Comparison of ENCODE assay signal across 7 mouse cellular contexts in genomic region chr10:75032395-75032794, GRCm38 (mm10). TPM values are rescaled to one million over a fixed set of nuclear protein-coding genes. Genes with fewer than 3 reads are reported as not detected.
DNase-seq lines count a peak whose midpoint lies in the region; ATAC-seq and TF ChIP-seq lines count a peak whose summit lies in the region.

Rsph14 (minus strand) TSS chr10:75032586.

- no peak for TF ChIP-seq CTCF in kidney, adult 2 months (conservative IDR thresholded peaks at IDR 0.05; ENCODE audit: insufficient read depth, insufficient read length, low read depth, low read length)
- TF ChIP-seq CTCF in testis, adult 2 months (IDR thresholded peaks at IDR 0.05; ENCODE audit: control insufficient read depth, insufficient read depth, insufficient replicate concordance, low read depth, low read length) = no peak

- no peaks in the 10 kb centered on the region for H3K4me1 ChIP-seq in kidney, adult 2 months (ENCODE audit: control insufficient read depth, insufficient read depth, low read length)
- H3K4me1 ChIP-seq in neural tube, embryonic 12.5 days = peaks cover 25% of the 10 kb centered on the region
- peaks cover 14% of the 10 kb centered on the region for H3K4me1 ChIP-seq in testis, adult 2 months (ENCODE audit: control insufficient read depth, insufficient read depth, low read length)

- 10% methylated on average over 10 of the region's 10 CpGs for WGBS in kidney, adult 2 months
- WGBS in neural tube, embryonic 12.5 days = 18% methylated on average over 10 of the region's 10 CpGs

- intact Hi-C loops in left cerebral cortex, postnatal 36 days (cut with DNase I) = no loop called here

- no peaks in the 10 kb centered on the region for H3K27me3 ChIP-seq in kidney, adult 2 months (replicated peaks; ENCODE audit: control insufficient read depth, insufficient read depth, low read length)
- no peaks in the 10 kb centered on the region for H3K27me3 ChIP-seq in neural tube, embryonic 12.5 days (replicated peaks)
- no peaks in the 10 kb centered on the region for H3K27me3 ChIP-seq in testis, adult 2 months (ENCODE audit: control insufficient read depth, insufficient read depth, low read length)

- peak within 1 kb of the TSS; percentile 43 for H3K4me2 ChIP-seq in neural tube, embryonic 12.5 days (replicated peaks)

- ATAC-seq in neural tube, embryonic 12.5 days (ENCODE audit: low FRiP score, low read depth) = peak; percentile 62

- DNase-seq in adrenal gland, postnatal 10 days = peak; percentile 97
- DNase-seq in cerebellum, adult 9-11 months = peak; percentile 68
- peak; percentile 81 for DNase-seq in frontal cortex, postnatal 10 days (ENCODE audit: low spot score in 2 of 2)
- DNase-seq in kidney, adult 2 months = peak; percentile 94
- DNase-seq in left cerebral cortex, postnatal 36 days (ENCODE audit: low spot score in 2 of 2) = peak; percentile 74 to 80

- H3K9me3 ChIP-seq in neural tube, embryonic 12.5 days = no peaks in the 10 kb centered on the region

- H3K36me3 ChIP-seq in kidney, adult 2 months (ENCODE audit: control insufficient read depth, insufficient read depth, low read length) = no peaks in the 10 kb centered on the region
- H3K36me3 ChIP-seq in neural tube, embryonic 12.5 days = no peaks in the 10 kb centered on the region
- no peaks in the 10 kb centered on the region for H3K36me3 ChIP-seq in testis, adult 2 months (ENCODE audit: control insufficient read depth, insufficient read depth, low read length)

- H3K4me3 ChIP-seq in kidney, adult 2 months (ENCODE audit: insufficient read depth, low read depth, low read length) = no peak within 1 kb of the TSS
- H3K4me3 ChIP-seq in neural tube, embryonic 12.5 days = no peak within 1 kb of the TSS
- peak within 1 kb of the TSS; percentile 81 for H3K4me3 ChIP-seq in testis, adult 2 months (ENCODE audit: control insufficient read depth, low read depth, low read length)

- no peak within 1 kb of the TSS for H3K9ac ChIP-seq in neural tube, embryonic 12.5 days

- TF ChIP-seq POLR2A in kidney, adult 2 months (IDR thresholded peaks at IDR 0.05; ENCODE audit: low read depth, low read length) = no peak
- TF ChIP-seq POLR2A in testis, adult 2 months (IDR thresholded peaks at IDR 0.05; ENCODE audit: control insufficient read depth, low read depth, low read length) = peak; percentile 61; the same call in 1 of the 2 replicates

- H3K27ac ChIP-seq in kidney, adult 2 months (ENCODE audit: insufficient read depth, low read depth, low read length) = no peak within 1 kb of the TSS
- no peak within 1 kb of the TSS for H3K27ac ChIP-seq in neural tube, embryonic 12.5 days
- H3K27ac ChIP-seq in testis, adult 2 months (ENCODE audit: control insufficient read depth, insufficient read depth, low read depth, low read length) = no peak within 1 kb of the TSS

RNA-seq across cellular contexts. Expression of gene Rsph14, which starts in this region (rescaled TPM):
- under 1 TPM in 1 of 2 experiments, not detected in 1; 0.39 TPM for total RNA-seq in adrenal gland, postnatal 10 days (2021)
- not detected in 2 replicates for polyA plus RNA-seq in kidney, adult 2 months (2012; rRNA removed)
- under 1 TPM; 0.32 to 0.35 TPM for total RNA-seq in left cerebral cortex, postnatal 36 days (2021)
- not detected in 2 replicates for polyA plus RNA-seq in neural tube, embryonic 12.5 days (2016; fragmentation: Nextera tagmentation; extraction: Ambion mirVana)
- 43.2 and 43.4 TPM in 2 replicates for polyA plus RNA-seq in testis, adult 2 months (2012; rRNA removed)

Comparison
In these comparisons a context has a peak if more than half of its experiments do, and no peak if none do; other contexts are left out.
1. RNA of gene Rsph14 (polyA plus RNA-seq): 43.2 to 43.4 TPM in testis, adult 2 months; not detected in kidney, adult 2 months and not detected in neural tube, embryonic 12.5 days; every median in the first group is over 10 times any median in the second.
2. Peak in DNase-seq in adrenal gland, postnatal 10 days; RNA of the gene not detected or under 1 TPM.
3. Peak in DNase-seq in kidney, adult 2 months; RNA of the gene not detected or under 1 TPM.
4. Peak in DNase-seq in left cerebral cortex, postnatal 36 days; RNA of the gene not detected or under 1 TPM.
5. Peak in ATAC-seq and H3K4me2 ChIP-seq in neural tube, embryonic 12.5 days; RNA of the gene not detected or under 1 TPM.
6. Peak in every context shown above with its lines, with median percentiles within 50 percentile points of each other: DNase-seq.